Mouse (Mus musculus) liver, postnatal 0 days (tissue): ENCODE measurements around the gene Cbarp.

ENCODE experiments used
- CTCF ChIP-seq: sonication (generic); IDR thresholded peaks from 2 replicates; pipeline ENCODE4 v1.5.1; 2016; ENCODE audit warnings: antibody characterized with exemption, low read depth
- EP300 ChIP-seq: IDR thresholded peaks from 2 replicates; pipeline ENCODE4 v1.6.1; 2016; ENCODE audit warnings: antibody characterized with exemption, low read depth, mild to moderate bottlenecking

DNA sequence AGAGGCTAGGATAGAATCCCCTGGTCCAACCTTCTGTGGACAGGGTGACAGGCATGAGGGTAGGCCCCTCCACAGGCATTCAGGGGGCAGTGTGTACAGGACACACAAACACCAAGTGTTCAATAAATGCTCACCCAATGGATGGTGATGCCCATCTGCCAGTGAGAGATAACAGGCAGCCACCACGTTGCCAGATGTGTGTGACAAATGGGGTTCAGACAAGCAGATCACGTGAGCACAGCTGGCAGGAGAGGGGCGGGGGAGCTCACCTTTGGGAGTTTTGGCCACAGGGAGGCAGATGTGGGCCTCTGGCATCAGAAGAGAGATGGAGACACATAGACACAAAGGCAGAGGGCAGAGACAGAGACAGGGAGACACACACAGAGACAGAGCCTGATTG lies 59.6 kb downstream of the Cbarp start:
- peak; percentile 84 for TF ChIP-seq CTCF
- TF ChIP-seq EP300, result peak; percentile 87
